Mouse (Mus musculus): ENCODE measurements around the gene Auts2.
A peak's percentile ranks its signal among the peaks of the same experiment; 100 is the strongest.

Auts2 gene

DNA sequence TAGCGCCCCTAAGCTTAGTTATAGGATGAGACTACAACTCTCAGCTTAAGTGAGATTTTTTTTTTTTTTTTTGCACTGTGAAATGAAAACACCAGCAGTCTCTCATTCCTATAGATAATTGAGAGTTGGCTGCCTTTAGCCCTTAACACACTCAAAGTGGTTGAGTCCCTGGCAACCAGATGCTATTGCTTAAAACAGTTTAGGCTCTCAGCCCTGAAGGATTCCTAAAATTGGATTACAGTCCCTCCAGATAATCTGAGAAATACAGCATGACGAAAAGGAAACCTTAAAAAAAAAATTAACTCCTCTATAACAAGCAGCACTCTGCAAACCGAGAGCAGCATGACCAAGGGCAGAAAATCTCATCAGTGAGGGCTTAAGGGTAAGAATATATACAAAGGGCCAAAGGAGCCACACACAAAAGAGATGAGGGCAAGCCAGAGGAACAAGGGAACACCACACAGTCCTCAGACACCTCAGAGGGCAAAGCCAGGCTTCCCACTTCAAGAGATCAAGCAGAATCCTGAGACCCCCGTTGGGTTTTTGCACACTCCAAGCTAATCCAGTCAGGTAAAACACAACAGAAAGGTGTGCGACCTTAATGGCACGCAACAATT lies 274.7 kb downstream of the Auts2 start:
- no peak for DNase-seq (ENCODE audit: low spot score in 2 of 2)

DNA sequence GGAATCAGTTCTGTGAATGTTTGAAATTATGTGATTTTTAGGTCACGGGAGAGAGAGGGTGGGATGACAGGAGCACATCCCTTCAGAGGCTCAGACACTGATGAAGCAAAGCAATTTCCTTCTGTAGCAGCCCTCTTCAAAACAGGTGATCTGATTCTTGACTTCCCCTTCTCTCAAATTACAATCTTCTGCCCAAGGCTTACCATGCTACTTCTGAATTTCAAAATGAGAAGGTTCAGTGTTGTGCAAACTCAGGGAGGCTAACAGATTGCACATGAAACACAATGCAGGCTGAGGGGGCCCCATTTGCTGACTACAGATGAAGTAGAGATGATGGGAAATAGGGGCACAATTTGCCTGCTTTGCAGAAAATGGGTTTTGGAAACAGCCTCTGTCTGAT lies 278.1 kb downstream of the Auts2 start:
- DNase-seq (ENCODE audit: low spot score in 2 of 2), result no peak

DNA sequence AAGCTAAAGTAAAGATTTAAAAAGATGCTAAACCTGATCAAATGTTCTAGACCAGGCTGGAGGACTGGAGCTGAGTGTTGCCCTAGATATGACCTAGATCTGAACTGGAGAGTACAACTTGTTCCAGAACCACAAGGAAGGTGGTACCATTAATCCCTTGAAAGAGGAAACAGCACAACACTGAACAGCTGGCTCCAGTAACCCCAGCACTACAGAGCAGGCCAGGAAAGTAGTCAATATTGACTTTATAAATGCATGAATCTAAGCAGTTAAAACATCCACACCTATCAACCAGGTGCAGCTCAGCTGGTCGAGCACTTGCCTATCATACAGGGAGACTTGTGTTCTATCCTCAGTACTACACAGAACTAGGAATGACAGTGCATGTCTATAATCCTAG lies 281.4 kb downstream of the Auts2 start:
- no peak for DNase-seq (ENCODE audit: low spot score in 2 of 2)

GRCm38 (mm10) chr5:132258882-132259281 lies 284.3 kb downstream of the Auts2 start:
- DNase-seq (ENCODE audit: low spot score in 2 of 2), result no peak

GRCm38 (mm10) chr5:132255579-132255978 lies 287.6 kb downstream of the Auts2 start:
- no peak for DNase-seq (ENCODE audit: low spot score in 2 of 2)

DNA sequence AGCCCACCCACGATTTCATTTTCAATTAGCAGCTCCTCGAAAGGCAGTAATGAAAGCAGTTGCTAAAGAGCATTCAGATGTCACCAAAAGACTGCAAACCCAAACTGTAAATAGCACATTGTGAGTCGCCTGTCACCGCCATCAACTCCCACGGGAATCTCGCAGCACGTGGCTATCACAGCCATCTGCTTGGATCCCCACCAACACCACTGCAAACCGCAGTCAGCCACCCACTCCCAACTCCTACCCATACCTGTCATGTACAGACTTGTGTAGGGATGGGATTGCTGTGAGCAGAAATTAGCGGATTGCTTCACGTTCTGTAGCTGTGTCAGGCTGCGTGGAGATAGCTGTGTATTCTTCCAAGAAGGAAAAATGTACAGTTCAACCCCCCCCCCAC lies 293.6 kb downstream of the Auts2 start:
- DNase-seq (ENCODE audit: low spot score in 2 of 2), result no peak

DNA sequence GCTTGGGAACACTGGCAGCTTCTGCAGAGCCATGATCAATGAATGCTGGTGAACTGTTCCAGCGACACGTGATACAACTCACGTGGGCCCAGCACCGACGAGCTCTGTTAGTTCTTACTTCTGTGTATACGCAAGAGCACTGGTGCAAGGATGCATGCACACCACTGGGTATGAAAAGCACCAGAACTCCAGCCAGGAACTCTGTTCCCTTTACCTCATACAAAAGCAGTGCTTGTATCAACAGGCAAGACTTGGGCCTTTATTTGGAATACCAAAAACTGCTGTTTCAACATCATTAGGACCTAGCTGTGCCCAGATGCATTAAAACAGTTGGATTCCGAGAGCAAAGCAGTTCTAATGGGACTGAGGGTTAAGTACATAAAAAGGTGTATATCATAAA lies 295.1 kb downstream of the Auts2 start:
- DNase-seq (ENCODE audit: low spot score in 2 of 2), result no peak

- no peak for DNase-seq (ENCODE audit: low spot score in 2 of 2)
Measured at GRCm38 (mm10) chr5:132235460-132235859, 307.7 kb downstream of the Auts2 start.

DNA sequence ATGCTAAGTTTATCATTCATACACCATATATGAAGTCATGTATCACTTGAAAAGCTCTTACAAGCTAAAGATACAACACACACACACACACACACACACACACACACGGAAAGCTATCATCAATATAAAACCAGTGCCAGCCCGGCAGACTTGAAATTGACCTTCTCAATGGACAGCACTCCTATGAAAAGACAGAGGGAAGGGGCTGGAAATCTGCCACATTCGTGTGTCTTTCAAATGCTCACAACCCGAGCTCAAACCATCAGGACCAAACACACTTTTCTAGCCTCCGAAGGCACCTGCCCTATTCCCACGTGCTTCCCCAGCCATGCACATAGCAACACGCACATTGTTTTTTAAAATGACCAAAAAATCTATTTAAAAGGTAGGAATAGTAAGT lies 308.7 kb downstream of the Auts2 start:
- DNase-seq (ENCODE audit: low spot score in 2 of 2), result no peak

GRCm38 (mm10) chr5:132231280-132232047 lies 311.7 kb downstream of the Auts2 start:
- DNase-seq (ENCODE audit: low spot score in 2 of 2), result peak; percentile 10 to 47

GRCm38 (mm10) chr5:132229644-132230357 lies 313.3 kb downstream of the Auts2 start:
- peak; percentile 31 to 38 for DNase-seq (ENCODE audit: low spot score in 2 of 2)

DNA sequence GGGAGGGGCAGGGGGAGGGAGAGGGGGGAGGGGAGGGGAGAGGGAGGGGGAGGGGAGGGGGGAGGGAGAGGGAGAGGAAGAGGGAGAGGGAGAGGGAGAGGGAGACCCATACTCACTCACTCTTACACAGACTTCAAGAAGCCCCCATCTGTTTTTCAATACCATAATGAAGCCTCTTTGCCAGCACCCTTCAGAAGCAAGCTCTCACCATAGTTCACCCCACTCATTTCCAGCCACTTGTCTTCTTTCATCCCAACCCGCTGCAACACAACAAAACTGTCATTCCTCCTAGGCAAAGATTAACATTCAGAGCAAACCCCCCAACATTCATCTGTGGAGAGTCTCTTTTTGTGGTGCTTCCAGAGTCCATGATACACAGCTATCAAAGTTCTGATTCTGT lies 314.1 kb downstream of the Auts2 start:
- DNase-seq (ENCODE audit: low spot score in 2 of 2), result no peak

- DNase-seq (ENCODE audit: low spot score in 2 of 2), result no peak
Measured at GRCm38 (mm10) chr5:132220376-132220930, 322.7 kb downstream of the Auts2 start.

- DNase-seq (ENCODE audit: low spot score in 2 of 2), result no peak
Measured at GRCm38 (mm10) chr5:132216143-132216542, 327.0 kb downstream of the Auts2 start.

DNA sequence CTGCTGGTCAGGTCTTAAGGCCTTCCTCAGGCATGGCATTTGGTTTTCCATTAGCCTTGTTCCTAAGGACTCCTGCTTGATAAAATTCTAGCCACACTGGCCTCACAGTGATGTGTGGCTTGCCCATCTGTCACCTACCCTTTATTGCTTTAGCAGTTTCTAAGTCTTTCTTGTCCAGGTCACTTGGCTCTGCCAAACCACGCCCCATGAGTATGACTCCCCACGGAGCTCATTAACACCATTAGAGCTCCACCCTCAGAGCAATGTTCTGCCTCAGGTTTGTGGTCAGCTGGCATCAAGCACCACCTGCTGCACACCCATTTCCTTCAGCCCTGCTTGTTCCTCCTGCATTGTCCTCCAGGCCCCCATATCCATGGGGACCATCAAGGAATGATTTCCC lies 330.7 kb downstream of the Auts2 start:
- DNase-seq (ENCODE audit: low spot score in 2 of 2), result no peak

- no peak for DNase-seq (ENCODE audit: low spot score in 2 of 2)
Measured at GRCm38 (mm10) chr5:132209694-132210093, 333.4 kb downstream of the Auts2 start.

DNA sequence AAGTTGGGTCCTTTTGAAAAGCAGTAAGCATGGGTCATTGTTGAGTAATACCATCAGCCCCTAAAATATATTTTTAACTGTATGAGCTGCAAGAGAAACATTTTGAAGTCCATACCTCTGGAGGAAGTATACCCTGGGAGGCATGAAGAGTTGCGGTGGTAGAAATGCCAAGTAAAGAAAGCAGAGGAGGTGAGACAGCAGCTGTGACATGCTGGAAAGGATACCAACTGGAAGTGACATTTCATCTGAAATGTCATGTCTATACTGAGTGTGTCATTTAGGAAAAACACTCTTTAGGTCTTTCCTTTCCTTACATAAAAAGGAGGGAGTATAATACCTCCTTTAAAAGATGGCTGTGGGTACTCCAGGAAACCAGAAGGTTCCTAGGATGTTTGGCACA lies 336.9 kb downstream of the Auts2 start:
- DNase-seq (ENCODE audit: low spot score in 2 of 2), result no peak

DNA sequence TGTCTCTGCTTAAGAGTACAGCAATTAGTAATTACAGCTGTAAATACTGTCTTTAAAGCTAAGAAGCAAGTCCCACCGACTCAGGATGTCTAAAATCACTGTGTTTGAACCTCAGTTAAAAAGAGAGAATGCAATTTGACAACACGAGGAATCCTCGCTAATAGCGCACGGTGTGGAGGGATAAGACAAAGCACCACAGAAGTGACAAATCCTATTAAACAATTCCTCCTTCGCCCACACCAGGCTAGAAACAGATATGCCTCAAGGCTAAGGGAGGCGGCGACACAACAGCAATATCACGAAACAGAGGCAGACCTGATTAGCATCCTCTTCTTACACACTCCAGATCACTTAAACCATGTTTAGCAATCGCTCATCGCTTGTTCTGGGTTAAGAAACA lies 339.3 kb downstream of the Auts2 start:
- no peak for DNase-seq (ENCODE audit: low spot score in 2 of 2)

GRCm38 (mm10) chr5:132201077-132201645 lies 342.0 kb downstream of the Auts2 start:
- DNase-seq (ENCODE audit: low spot score in 2 of 2), result no peak

- no peak for DNase-seq (ENCODE audit: low spot score in 2 of 2)
Measured at GRCm38 (mm10) chr5:132200595-132200994, 342.5 kb downstream of the Auts2 start.

DNA sequence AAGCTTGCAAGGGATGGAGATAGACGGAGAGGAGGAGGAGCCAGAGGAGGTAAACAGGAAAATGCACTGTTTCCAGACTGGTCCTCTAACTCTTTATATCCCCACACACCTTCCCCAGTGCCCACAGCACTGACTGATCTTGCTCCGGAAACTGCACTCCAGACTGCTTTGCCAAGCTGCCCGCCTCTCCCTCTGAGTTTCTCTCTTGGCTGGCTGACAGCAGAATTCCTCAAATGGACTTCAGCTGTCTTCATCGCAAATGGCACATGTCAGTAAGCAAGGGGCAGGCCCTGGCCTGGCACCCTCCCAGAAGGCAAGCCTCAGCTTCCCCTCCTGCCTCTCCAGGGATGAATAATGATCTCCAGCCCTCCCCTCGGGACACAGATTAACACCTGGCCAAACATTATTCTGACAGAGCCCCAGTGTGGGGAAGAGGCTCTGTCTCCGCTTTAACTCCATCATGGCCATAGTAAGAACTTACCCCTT lies 348.1 kb downstream of the Auts2 start:
- peak; percentile 9 to 19 for DNase-seq (ENCODE audit: low spot score in 2 of 2)

GRCm38 (mm10) chr5:132190190-132190589 lies 353.0 kb downstream of the Auts2 start:
- no peak for DNase-seq (ENCODE audit: low spot score in 2 of 2)

All from heart, adult 9 months (tissue).